Mouse (Mus musculus) neutrophil, adult 83 days (primary cell): ENCODE data around the gene Arhgef18. TPM values are rescaled to one million over a fixed set of nuclear protein-coding genes. Genes with fewer than 3 reads are reported as not detected.

ENCODE experiments used
- total RNA-seq, 2 experiments: library from RNA; stranded (reverse); gene quantifications; one replicate each; pipeline ENCODE4 v1.2.4; 2023

The Arhgef18 gene
- 100 to 1,000 TPM in 1 of 2 experiments, 10 to 100 TPM in 1; 88.5 to 108 TPM for total RNA-seq

GRCm38 (mm10) chr8:3392771-3393710, at the start of gene Arhgef18:
TSS of gene Arhgef18 (plus strand) at chr8:3393006.

GRCm38 (mm10) chr8:3353189-3353810, 39.5 kb upstream of the Arhgef18 start, which contains the start of gene A430078G23Rik:
TSS of gene A430078G23Rik (plus strand) at chr8:3353415.

GRCm38 (mm10) chr8:3467006-3467885, 74.4 kb downstream of the Arhgef18 start, which contains the start of gene Pex11g:
TSS of gene Pex11g (minus strand) at chr8:3467680.

GRCm38 (mm10) chr8:3470562-3470961, 77.8 kb downstream of the Arhgef18 start, which contains the start of gene Tex45:
TSS of gene Tex45 (plus strand) at chr8:3470862.

GRCm38 (mm10) chr8:3492901-3493844, 100.4 kb downstream of the Arhgef18 start, which contains the start of gene Zfp358:
TSS of gene Zfp358 (plus strand) at chr8:3493138.

GRCm38 (mm10) chr8:3500235-3501090, 107.7 kb downstream of the Arhgef18 start, which contains the start of gene Mcoln1:
TSS of gene Mcoln1 (plus strand) at chr8:3500457.

Other genes with a start within 250 kb of the Arhgef18 start
- gene Insr, start 113.4 kb upstream of the Arhgef18 start, total RNA-seq, result 10 to 100 TPM; 74.5 to 84.7 TPM
- 10 to 100 TPM; 81.0 to 89.9 TPM for gene A430078G23Rik, start 39.6 kb upstream of the Arhgef18 start, total RNA-seq
- gene Pex11g, start 74.7 kb downstream of the Arhgef18 start, total RNA-seq, result under 1 TPM; 0.60 to 0.81 TPM
- gene Tex45, start 77.9 kb downstream of the Arhgef18 start, total RNA-seq, result under 1 TPM; 0.22 to 0.26 TPM
- 1 to 10 TPM; 5.0 to 5.5 TPM for gene Zfp358, start 100.1 kb downstream of the Arhgef18 start, total RNA-seq
- 10 to 100 TPM; 27.1 to 36.8 TPM for gene Mcoln1, start 107.5 kb downstream of the Arhgef18 start, total RNA-seq
- gene Pnpla6, start 122.4 kb downstream of the Arhgef18 start, total RNA-seq, result 10 to 100 TPM; 28.1 to 30.0 TPM
- not detected for gene C330021F23Rik, start 175.0 kb downstream of the Arhgef18 start, total RNA-seq
- gene Camsap3, start 194.3 kb downstream of the Arhgef18 start, total RNA-seq, result under 1 TPM; 0.11 to 0.68 TPM
- 10 to 100 TPM; 38.0 to 40.5 TPM for gene Xab2, start 228.3 kb downstream of the Arhgef18 start, total RNA-seq
- 100 to 1,000 TPM; 104 to 110 TPM for gene Pet100, start 228.5 kb downstream of the Arhgef18 start, total RNA-seq
- not detected for gene Pcp2, start 232.5 kb downstream of the Arhgef18 start, total RNA-seq
- 100 to 1,000 TPM; 304 to 323 TPM for gene Stxbp2, start 237.9 kb downstream of the Arhgef18 start, total RNA-seq